Mouse (Mus musculus) 416B (cell line): ENCODE data around the gene Calr.
"Not testable (repeated sequence)": the region's sequence is repeated elsewhere in the genome, so short reads cannot be mapped to it uniquely, and the experiment has no call there.

Experiments
- DNase-seq: peaks from one replicate; pipeline ENCODE4 v3.0.0; 2011; ENCODE audit warnings: low read depth

Calr gene

GRCm38 (mm10) chr8:84844397-84845070 is 2.2 kb downstream of the Calr start:
- DNase-seq = no peak

GRCm38 (mm10) chr8:84841514-84841913 is 5.2 kb downstream of the Calr start:
- no peak for DNase-seq

GRCm38 (mm10) chr8:84840248-84840999 is 6.3 kb downstream of the Calr start, which contains the start of gene Rad23a:
Rad23a (minus strand) TSS chr8:84840665.
- peak; percentile 98 for DNase-seq

GRCm38 (mm10) chr8:84839875-84840247 is 6.9 kb downstream of the Calr start:
- DNase-seq = no peak

- DNase-seq = no peak
Observed at GRCm38 (mm10) chr8:84839411-84839810, 7.3 kb downstream of the Calr start.

GRCm38 (mm10) chr8:84838513-84838912 is 8.2 kb downstream of the Calr start:
- DNase-seq = no peak

- DNase-seq = no peak
Observed at GRCm38 (mm10) chr8:84837912-84838470, 8.7 kb downstream of the Calr start.

- DNase-seq = peak; percentile 59
Observed at GRCm38 (mm10) chr8:84837149-84837911, 9.4 kb downstream of the Calr start.

- no peak for DNase-seq
Observed at GRCm38 (mm10) chr8:84834866-84835855, 11.6 kb downstream of the Calr start.

- DNase-seq = no peak
Observed at GRCm38 (mm10) chr8:84834002-84834865, 12.5 kb downstream of the Calr start.

- peak; percentile 53 for DNase-seq
Observed at GRCm38 (mm10) chr8:84832759-84833742, 13.7 kb downstream of the Calr start.

GRCm38 (mm10) chr8:84832034-84832717 is 14.6 kb downstream of the Calr start:
- DNase-seq = peak; percentile 78

- DNase-seq = peak; percentile 93
Observed at GRCm38 (mm10) chr8:84831490-84831889, 15.2 kb downstream of the Calr start, which contains the start of gene Gadd45gip1. Gadd45gip1 (plus strand) TSS chr8:84831522.

GRCm38 (mm10) chr8:84826518-84826917 is 20.2 kb downstream of the Calr start:
- DNase-seq = not testable (repeated sequence)

GRCm38 (mm10) chr8:84825636-84826035 is 21.1 kb downstream of the Calr start:
- DNase-seq = peak; percentile 94

- DNase-seq = peak; percentile 84
Observed at GRCm38 (mm10) chr8:84823653-84824052, 23.1 kb downstream of the Calr start.

GRCm38 (mm10) chr8:84822723-84823122 is 24.0 kb downstream of the Calr start, which contains the start of gene Dand5:
Dand5 (minus strand) TSS chr8:84822823.
- DNase-seq = no peak

- DNase-seq = no peak
Observed at GRCm38 (mm10) chr8:84816117-84816516, 30.6 kb downstream of the Calr start.
